Mouse (Mus musculus): ENCODE data around the gene Fam81a.

Gene Fam81a

GRCm38 (mm10) chr9:70109279-70109678, 33.1 kb downstream of the Fam81a start:
- peak; percentile 82 for DNase-seq (ENCODE audit: low spot score)

- DNase-seq (ENCODE audit: low spot score): no peak
Measured at GRCm38 (mm10) chr9:70108151-70108550, 34.2 kb downstream of the Fam81a start.

GRCm38 (mm10) chr9:70105573-70105972, 36.8 kb downstream of the Fam81a start:
- DNase-seq (ENCODE audit: low spot score): no peak

GRCm38 (mm10) chr9:70103106-70103505, 39.3 kb downstream of the Fam81a start:
- no peak for DNase-seq (ENCODE audit: low spot score)

GRCm38 (mm10) chr9:70097542-70097941, 44.8 kb downstream of the Fam81a start:
- no peak for DNase-seq (ENCODE audit: low spot score)

- DNase-seq (ENCODE audit: low spot score): no peak
Measured at GRCm38 (mm10) chr9:70095016-70095415, 47.3 kb downstream of the Fam81a start.

- DNase-seq (ENCODE audit: low spot score): no peak
Measured at GRCm38 (mm10) chr9:70090541-70090940, 51.8 kb downstream of the Fam81a start.

- no peak for DNase-seq (ENCODE audit: low spot score)
Measured at GRCm38 (mm10) chr9:70088786-70089096, 53.6 kb downstream of the Fam81a start.

GRCm38 (mm10) chr9:70088041-70088785, 54.1 kb downstream of the Fam81a start:
- peak; percentile 18 for DNase-seq (ENCODE audit: low spot score)

GRCm38 (mm10) chr9:70087379-70087778, 55.0 kb downstream of the Fam81a start:
- DNase-seq (ENCODE audit: low spot score): no peak

- DNase-seq (ENCODE audit: low spot score): no peak
Measured at GRCm38 (mm10) chr9:70086091-70086490, 56.3 kb downstream of the Fam81a start.

- peak; percentile 54 for DNase-seq (ENCODE audit: low spot score)
Measured at GRCm38 (mm10) chr9:70084107-70084506, 58.3 kb downstream of the Fam81a start.

GRCm38 (mm10) chr9:70082357-70083204, 59.8 kb downstream of the Fam81a start:
- DNase-seq (ENCODE audit: low spot score): no peak

- no peak for DNase-seq (ENCODE audit: low spot score)
Measured at GRCm38 (mm10) chr9:70081767-70082166, 60.6 kb downstream of the Fam81a start.

GRCm38 (mm10) chr9:70080976-70081375, 61.4 kb downstream of the Fam81a start:
- DNase-seq (ENCODE audit: low spot score): no peak

- DNase-seq (ENCODE audit: low spot score): no peak
Measured at GRCm38 (mm10) chr9:70080027-70080800, 62.1 kb downstream of the Fam81a start.

GRCm38 (mm10) chr9:70078034-70078433, 64.3 kb downstream of the Fam81a start:
- no peak for DNase-seq (ENCODE audit: low spot score)

GRCm38 (mm10) chr9:70077170-70077569, 65.2 kb downstream of the Fam81a start:
- DNase-seq (ENCODE audit: low spot score): peak; percentile 23

- no peak for DNase-seq (ENCODE audit: low spot score)
Measured at GRCm38 (mm10) chr9:70072387-70072786, 70.0 kb downstream of the Fam81a start.

GRCm38 (mm10) chr9:70069961-70070435, 72.4 kb downstream of the Fam81a start:
- DNase-seq (ENCODE audit: low spot score): no peak

GRCm38 (mm10) chr9:70067497-70067896, 74.9 kb downstream of the Fam81a start:
- DNase-seq (ENCODE audit: low spot score): no peak

- no peak for DNase-seq (ENCODE audit: low spot score)
Measured at GRCm38 (mm10) chr9:70062012-70062411, 80.3 kb downstream of the Fam81a start.

Measured in urinary bladder, postnatal 14 days (tissue).